Mouse (Mus musculus) heart, embryonic 10.5 days (tissue): Measurements from ENCODE around the gene Elavl1. TPM values are rescaled to one million over a fixed set of nuclear protein-coding genes. Genes with fewer than 3 reads are reported as not detected.
"Not testable (repeated sequence)": the region's sequence is repeated elsewhere in the genome, so short reads cannot be mapped to it uniquely, and the experiment has no call there.

Experiments used
- DNase-seq: peaks from one replicate; pipeline ENCODE4 v3.0.0-alpha.2; 2017; ENCODE audit warnings: low spot score
- H3K27ac ChIP-seq: fragments of 300-500 bp; sonication (generic); 2 replicates; pipeline ENCODE4 v1.5.1; 2016; ENCODE audit warnings: mild to moderate bottlenecking
- H3K27me3 ChIP-seq: fragments of 300-500 bp; sonication (generic); 2 replicates; pipeline ENCODE4 v1.6.1; 2016; ENCODE audit warnings: mild to moderate bottlenecking; ENCODE audit not compliant: poor library complexity, insufficient read depth, severe bottlenecking
- H3K36me3 ChIP-seq: fragments of 300-500 bp; sonication (generic); 2 replicates; pipeline ENCODE4 v1.6.1; 2016; ENCODE audit warnings: mild to moderate bottlenecking, moderate library complexity
- H3K4me1 ChIP-seq: fragments of 300-500 bp; sonication (generic); 2 replicates; pipeline ENCODE4 v1.6.1; 2016; ENCODE audit warnings: mild to moderate bottlenecking
- H3K4me3 ChIP-seq: fragments of 300-500 bp; sonication (generic); 2 replicates; pipeline ENCODE4 v1.5.1; 2016; ENCODE audit warnings: mild to moderate bottlenecking, moderate library complexity
- H3K9me3 ChIP-seq: fragments of 300-500 bp; sonication (generic); 2 replicates; pipeline ENCODE4 v1.6.1; 2016; ENCODE audit warnings: mild to moderate bottlenecking, moderate library complexity
- WGBS: fragments of 180-500 bp; shearing (Covaris S2); methylation state at CpG from one replicate; pipeline ENCODE4 v1.1.7; 2016; 5-methylcytosine and 5-hydroxymethylcytosine counted together
- polyA plus RNA-seq: library from polyadenylated mRNA; unstranded; fragments of >200 nt; fragmentation: Nextera tagmentation; extraction: Ambion mirVana; gene quantifications from 2 replicates; pipeline ENCODE4 v1.2.1, GENCODE M21; 2016

Elavl1 gene
- polyA plus RNA-seq, 1 experiment from 2014 or later, result 261 TPM

- Histone ChIP-seq H3K27ac (no peak overlapping the region), H3K27me3 (no peaks in the 10 kb centered on the region), H3K4me1 (no peaks in the 10 kb centered on the region), H3K36me3 (peaks cover 95% of the 10 kb centered on the region), H3K9me3 (no peaks in the 10 kb centered on the region), H3K4me3 (no peak overlapping the region)
- 75% methylated on average over 15 of the region's 15 CpGs for WGBS
- DNase-seq, result no peak
These were observed 57.6 kb downstream of the Elavl1 start for GRCm38 (mm10) chr8:4267627-4268026.

DNA sequence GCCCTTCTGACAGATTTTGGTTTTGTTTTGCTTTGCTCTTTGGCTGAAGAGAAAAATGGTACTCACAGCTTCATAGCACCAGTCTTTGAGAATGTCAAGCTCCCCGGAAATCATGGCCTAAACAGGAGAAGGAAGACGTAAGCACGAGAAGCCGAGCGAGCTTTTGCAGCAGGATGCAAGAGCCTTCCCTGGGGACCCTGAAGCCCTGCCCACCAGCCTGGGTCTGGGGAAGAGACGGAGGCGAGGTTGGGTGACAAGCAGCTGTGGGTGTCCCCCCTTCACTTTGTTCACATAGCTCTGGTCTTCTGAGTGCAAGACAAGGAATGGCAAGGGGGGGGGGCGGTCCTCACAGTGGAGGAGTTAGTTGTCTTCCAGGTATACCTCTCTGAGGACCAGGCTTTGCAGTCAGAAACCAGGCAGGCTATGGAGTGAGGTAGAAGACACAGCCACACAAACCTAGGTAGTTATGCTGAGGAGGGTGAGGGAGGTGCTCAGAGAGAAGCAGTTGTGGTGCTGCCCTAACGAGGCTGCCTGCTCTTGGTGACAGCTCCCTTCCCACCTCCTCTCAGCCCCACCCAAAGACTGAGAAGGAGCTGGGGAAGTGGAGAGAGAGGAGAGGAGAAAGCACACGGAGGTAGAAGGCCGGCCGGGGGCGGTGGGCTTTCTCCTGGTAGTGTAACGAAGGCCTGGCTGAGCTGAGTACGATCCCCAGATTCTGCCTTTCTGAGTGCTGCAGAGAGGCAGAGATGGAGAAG, 59.9 kb downstream of the Elavl1 start:
- Histone ChIP-seq H3K9me3 (no peaks in the 10 kb centered on the region), H3K4me1 (no peaks in the 10 kb centered on the region), H3K4me3 (no peak overlapping the region), H3K36me3 (peaks cover 98% of the 10 kb centered on the region), H3K27ac (no peak overlapping the region), H3K27me3 (no peaks in the 10 kb centered on the region)
- WGBS, result 92% methylated on average over 15 of the region's 15 CpGs
- DNase-seq, result no peak

- peaks cover 85% of the 10 kb centered on the region for H3K36me3 ChIP-seq
- DNase-seq, result no peak
- peaks cover 14% of the 10 kb centered on the region for H3K4me1 ChIP-seq
- H3K9me3 ChIP-seq, result no peaks in the 10 kb centered on the region
- no peaks in the 10 kb centered on the region for H3K27me3 ChIP-seq
- no peak overlapping the region for H3K27ac ChIP-seq
- no peak overlapping the region for H3K4me3 ChIP-seq
- WGBS, result 84% methylated on average over 8 of the region's 8 CpGs
These were observed 62.0 kb downstream of the Elavl1 start for GRCm38 (mm10) chr8:4263105-4263791.

DNA sequence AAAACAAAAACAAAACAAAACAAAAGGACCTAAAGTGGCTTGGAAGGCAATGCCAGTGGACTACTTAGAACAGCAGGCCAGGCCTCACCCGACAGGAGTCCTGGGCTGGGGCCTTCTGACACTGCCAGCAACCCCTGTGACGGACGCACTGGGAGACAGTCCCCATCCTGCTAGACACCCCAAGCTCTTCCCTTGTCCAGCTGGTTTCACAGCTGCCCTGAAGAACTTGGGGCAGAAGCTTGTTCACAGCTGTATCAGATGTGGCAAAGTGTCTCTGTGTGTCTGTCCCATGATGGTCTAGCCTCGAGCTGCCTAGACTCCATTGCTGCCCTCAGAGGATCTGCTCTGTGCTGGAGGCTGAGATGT, 65.4 kb downstream of the Elavl1 start:
- peaks cover 80% of the 10 kb centered on the region for H3K36me3 ChIP-seq
- peaks cover 29% of the 10 kb centered on the region for H3K4me1 ChIP-seq
- H3K4me3 ChIP-seq, result no peak overlapping the region
- H3K9me3 ChIP-seq, result no peaks in the 10 kb centered on the region
- H3K27ac ChIP-seq, result no peak overlapping the region
- H3K27me3 ChIP-seq, result no peaks in the 10 kb centered on the region
- DNase-seq, result no peak
- 79% methylated on average over 4 of the region's 4 CpGs for WGBS

- Histone ChIP-seq H3K4me1 (peaks cover 31% of the 10 kb centered on the region), H3K27me3 (no peaks in the 10 kb centered on the region), H3K9me3 (no peaks in the 10 kb centered on the region), H3K27ac (peak within 1 kb of the TSS; percentile 92), H3K4me3 (peak within 1 kb of the TSS; percentile 85), H3K36me3 (peaks cover 80% of the 10 kb centered on the region)
- WGBS, result 7% methylated on average over 33 of the region's 33 CpGs
- DNase-seq, result peak; percentile 97
These were observed 65.9 kb downstream of the Elavl1 start, which contains the start of gene Ctxn1 for GRCm38 (mm10) chr8:4259125-4259804. Ctxn1 (minus strand) TSS chr8:4259274.

DNA sequence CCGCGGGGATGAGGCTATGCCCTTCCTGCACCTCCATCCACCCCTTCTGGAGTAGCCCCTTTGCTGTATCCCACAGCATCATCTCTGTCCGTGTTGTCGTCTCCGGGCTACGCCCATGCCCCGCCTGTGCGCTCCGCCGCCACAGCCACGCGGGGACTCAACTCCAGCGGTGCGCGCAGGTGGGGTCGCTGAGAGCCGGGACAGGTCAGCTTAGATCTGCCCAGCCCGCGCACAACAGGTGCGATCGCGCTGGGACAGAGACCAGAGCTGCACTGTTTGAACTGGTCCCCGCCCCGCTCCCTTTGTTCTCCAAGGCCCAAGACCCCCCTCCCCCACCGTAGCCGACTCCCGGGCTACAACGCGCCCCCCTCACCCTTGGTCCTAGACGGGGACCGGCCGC, 66.5 kb downstream of the Elavl1 start:
- Histone ChIP-seq H3K36me3 (peaks cover 76% of the 10 kb centered on the region), H3K27me3 (no peaks in the 10 kb centered on the region), H3K9me3 (no peaks in the 10 kb centered on the region), H3K4me3 (peak overlapping the region; percentile 85), H3K27ac (peak overlapping the region; percentile 92), H3K4me1 (peaks cover 37% of the 10 kb centered on the region)
- under 1% methylated on average over 32 of the region's 32 CpGs for WGBS
- DNase-seq, result peak; percentile 85

DNA sequence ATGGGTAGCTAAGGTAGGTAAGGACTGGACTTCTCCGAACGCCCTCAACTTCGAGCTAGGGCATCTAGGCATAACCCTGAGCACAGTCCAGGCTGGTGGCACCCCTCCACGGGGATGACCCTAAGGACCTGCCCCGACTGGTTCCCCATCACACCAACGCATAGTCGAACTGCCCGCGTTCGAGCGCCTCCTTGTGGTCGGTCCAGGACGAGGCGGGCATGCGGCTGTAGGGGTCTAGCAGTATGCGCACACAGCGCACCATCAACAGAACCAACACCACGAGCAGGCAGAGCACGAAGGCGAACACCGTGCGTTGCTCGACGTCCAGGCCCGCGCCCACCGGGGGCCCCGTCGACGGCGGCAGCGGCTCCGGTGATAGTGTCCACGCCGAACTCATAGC, 67.0 kb downstream of the Elavl1 start:
- Histone ChIP-seq H3K27ac (peak overlapping the region; percentile 92), H3K27me3 (no peaks in the 10 kb centered on the region), H3K4me1 (peaks cover 40% of the 10 kb centered on the region), H3K9me3 (no peaks in the 10 kb centered on the region), H3K4me3 (peak overlapping the region; percentile 85), H3K36me3 (peaks cover 72% of the 10 kb centered on the region)
- DNase-seq, result peak; percentile 91
- 2% methylated on average over 35 of the region's 35 CpGs for WGBS

- 83% methylated on average over 4 of the region's 4 CpGs for WGBS
- no peak for DNase-seq
- Histone ChIP-seq H3K9me3 (no peaks in the 10 kb centered on the region), H3K4me1 (peaks cover 45% of the 10 kb centered on the region), H3K4me3 (peak overlapping the region; percentile 85; the same call in 1 of the 2 replicates), H3K27ac (0 out of 2 replicates have a peak overlapping the region, but pooled peaks have one; percentile 12), H3K27me3 (no peaks in the 10 kb centered on the region), H3K36me3 (peaks cover 63% of the 10 kb centered on the region)
These were observed 67.9 kb downstream of the Elavl1 start for GRCm38 (mm10) chr8:4257350-4257749.

GRCm38 (mm10) chr8:4256911-4257310, 68.3 kb downstream of the Elavl1 start:
- H3K27me3 ChIP-seq, result no peaks in the 10 kb centered on the region
- peaks cover 59% of the 10 kb centered on the region for H3K36me3 ChIP-seq
- no peak overlapping the region for H3K4me3 ChIP-seq
- no peak for DNase-seq
- 56% methylated on average over 4 of the region's 4 CpGs for WGBS
- H3K9me3 ChIP-seq, result no peaks in the 10 kb centered on the region
- peaks cover 48% of the 10 kb centered on the region for H3K4me1 ChIP-seq
- 0 out of 2 replicates have a peak overlapping the region, but pooled peaks have one; percentile 12 for H3K27ac ChIP-seq

GRCm38 (mm10) chr8:4255471-4255870, 69.7 kb downstream of the Elavl1 start:
- not testable (repeated sequence) for H3K9me3 ChIP-seq, DNase-seq, H3K4me3 ChIP-seq, H3K27ac ChIP-seq, H3K27me3 ChIP-seq
- peaks cover 45% of the 10 kb centered on the region for H3K36me3 ChIP-seq
- WGBS, result 86% methylated on average over 7 of the region's 7 CpGs
- H3K4me1 ChIP-seq, result peaks cover 52% of the 10 kb centered on the region

DNA sequence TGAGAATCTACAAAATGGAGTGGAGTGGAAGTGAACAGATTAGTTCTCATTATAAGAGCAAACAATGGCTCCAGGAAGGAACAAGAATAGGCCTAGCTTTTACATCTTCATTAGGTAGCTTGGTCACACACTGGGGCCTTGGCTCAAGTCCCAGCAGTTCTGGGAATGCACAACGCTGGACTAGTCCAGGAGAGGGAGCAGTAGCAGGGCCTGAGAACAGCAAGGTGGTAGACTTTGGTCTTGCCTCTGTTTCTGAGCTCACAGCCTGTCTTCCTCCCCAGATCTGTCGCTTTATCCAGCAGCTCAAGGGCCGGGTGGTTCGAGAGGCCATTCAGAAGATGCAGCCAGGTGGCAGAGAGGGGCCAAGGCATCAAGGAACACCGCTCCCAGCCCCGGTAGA, 71.2 kb downstream of the Elavl1 start:
- Histone ChIP-seq H3K36me3 (peaks cover 37% of the 10 kb centered on the region), H3K4me3 (peak overlapping the region; percentile 82), H3K9me3 (no peaks in the 10 kb centered on the region), H3K27ac (no peak overlapping the region), H3K27me3 (no peaks in the 10 kb centered on the region), H3K4me1 (peaks cover 57% of the 10 kb centered on the region)
- no peak for DNase-seq
- WGBS, result 69% methylated on average over 6 of the region's 6 CpGs

DNA sequence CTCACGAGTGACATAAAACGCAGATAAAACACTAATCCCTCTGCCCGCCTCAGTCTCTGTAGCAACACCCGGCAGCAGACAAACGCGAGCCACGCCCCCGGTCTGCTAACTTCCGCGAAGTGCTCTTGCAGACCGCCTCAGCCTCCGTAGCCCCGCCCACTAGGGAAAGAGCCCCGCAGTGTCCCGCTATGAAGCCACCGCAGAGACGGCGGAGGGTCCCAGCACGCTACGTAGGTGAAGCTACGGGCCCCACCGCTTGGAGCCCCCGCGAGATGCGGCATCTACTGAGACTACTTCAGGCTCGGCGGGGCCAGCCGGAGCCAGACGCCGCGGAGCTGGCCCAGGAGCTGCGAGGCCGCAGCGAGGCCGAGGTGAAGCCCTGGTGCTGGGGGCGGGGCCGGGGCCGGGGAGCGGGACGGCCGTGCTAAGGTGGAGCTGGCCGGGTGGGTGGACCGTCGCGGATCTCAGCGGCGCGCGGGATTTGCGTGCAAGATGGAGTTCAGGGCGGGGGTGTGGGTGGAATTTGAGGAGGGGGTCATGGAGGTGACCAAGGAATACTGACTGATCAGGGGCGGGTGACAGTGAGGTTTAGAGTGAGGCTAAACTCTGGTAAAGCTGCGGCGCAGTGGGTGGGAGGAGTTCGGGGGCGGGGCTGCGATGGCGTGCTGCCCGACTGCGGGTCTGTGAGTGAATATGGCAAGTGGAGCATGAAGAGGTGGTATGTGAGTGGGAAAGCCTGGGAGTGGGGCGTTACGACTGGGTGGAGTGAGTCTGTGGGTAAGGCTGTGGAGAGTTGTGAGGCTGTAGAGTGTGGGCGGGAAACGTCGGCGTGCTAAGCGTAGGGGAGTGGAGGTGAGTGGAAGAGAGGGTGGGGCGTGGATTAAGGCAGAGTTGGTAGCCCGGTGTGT, 72.0 kb downstream of the Elavl1 start, which contains the start of gene Snapc2:
Snapc2 (plus strand) TSS at position 147 of the 908 bp plus-strand sequence.
- Histone ChIP-seq H3K27me3 (no peaks in the 10 kb centered on the region), H3K4me3 (peak within 1 kb of the TSS; percentile 82), H3K27ac (peak within 1 kb of the TSS; percentile 94), H3K9me3 (no peaks in the 10 kb centered on the region), H3K36me3 (peaks cover 37% of the 10 kb centered on the region), H3K4me1 (peaks cover 59% of the 10 kb centered on the region)
- WGBS, result under 1% methylated on average over 69 of the region's 69 CpGs
- DNase-seq, result peak; percentile 96
